Mouse (Mus musculus): ENCODE data around the gene Pcnx3.

Gene Pcnx3

DNA sequence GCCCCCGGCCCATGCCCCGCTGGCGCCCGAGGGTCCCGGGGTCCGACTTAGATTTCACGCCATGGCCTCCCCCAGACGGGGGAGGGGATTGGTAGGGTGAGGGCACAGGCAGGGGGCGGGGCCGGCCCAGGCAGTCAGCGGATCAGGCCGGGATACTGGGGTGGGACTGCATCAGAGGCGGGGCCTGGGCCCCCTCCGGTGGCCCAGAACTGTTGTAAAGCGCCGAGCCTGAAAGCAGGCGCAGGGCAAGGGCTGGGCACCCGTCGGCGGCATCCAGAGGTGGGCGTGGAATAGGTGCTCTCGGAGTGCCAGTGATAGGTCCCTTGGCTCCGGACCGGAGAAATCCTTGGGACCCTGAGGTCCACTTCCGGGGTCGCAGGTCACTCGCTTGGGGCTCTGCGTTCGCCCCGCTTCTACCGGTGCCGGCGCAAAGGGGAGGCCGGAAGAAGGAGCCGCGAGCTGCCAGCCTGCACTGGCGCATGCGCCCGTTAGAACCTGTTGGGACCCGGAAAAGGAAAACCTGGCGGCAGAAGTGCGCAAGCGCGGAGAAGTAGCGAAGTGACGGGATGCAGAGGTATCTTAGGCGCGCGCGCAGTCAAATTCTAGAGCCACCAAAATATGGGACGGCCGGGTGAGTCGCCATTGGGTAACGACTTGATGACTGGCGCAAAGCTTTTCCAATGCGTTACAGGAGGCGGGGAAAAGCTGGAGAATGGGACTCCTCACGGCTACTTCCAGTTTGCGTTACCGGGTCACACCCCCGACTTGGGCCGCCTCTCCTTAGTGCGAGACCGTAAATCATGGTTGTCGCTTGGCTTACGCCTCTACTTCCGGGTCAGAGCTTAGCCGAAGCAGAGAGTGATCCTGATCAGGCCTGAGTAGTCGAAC is at the start of gene Pcnx3, which contains the start of gene Map3k11:
Gene Pcnx3, minus strand, starts transcription at position 709 of the 888 bp plus-strand sequence.
Gene Map3k11, plus strand, starts transcription at position 543 of the 888 bp plus-strand sequence.
- peak; percentile 100 for DNase-seq (ENCODE audit: low read depth)

DNA sequence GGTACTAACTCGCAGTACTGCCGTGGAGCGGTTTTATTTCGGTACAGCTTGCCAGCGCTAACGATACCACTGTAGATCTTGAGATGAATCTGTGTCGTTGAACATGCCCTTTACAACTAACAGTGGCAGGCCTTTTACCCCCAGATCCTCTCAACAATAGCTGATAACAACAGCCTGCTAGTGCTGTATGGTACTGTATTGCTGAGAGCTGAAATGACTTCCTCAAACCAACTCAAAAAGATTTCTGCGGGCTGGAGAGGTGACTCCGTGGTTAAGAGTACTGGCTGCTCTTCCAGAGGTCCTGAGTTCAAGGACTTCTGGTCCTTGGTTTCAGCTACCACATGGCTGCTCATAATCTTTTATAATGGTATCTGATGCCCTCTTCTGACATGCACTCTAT is 45.6 kb upstream of the Pcnx3 start:
- no peak for DNase-seq (ENCODE audit: low read depth)

DNA sequence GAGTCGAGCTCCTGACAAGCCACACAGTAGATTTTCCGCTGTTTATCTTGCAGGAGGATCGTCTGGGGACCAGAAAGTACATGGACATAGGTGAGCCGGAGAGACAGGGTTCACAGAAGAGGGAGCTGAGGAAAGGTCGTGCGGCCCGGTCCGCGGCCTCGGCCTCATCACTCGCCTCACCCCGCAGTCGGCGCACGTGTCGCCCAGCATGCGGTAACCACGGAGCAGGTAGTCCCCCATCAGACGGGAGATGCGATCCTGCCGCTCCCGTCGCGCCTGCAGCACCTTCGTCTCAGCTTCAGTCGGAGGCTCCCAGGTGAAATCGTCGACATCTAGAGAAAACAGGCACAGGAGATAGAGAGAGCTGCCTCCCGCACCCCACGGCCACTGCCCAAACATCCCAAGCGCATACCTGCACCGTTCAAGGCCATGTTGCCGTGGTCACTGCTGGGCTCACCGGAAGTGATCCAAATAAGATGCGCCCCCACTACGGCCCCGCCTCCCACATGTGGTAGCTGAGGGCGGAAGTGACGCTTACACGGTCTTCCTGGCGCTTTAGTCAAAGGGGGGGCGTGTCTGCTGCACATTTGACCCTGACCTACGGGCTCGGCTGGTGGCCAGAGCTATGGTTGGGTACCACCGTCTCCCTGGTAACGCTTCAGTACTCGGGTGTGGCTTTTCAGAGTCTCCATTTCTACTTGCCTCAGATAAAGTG is 42.7 kb upstream of the Pcnx3 start:
- peak; percentile 95 for DNase-seq (ENCODE audit: low read depth)

DNA sequence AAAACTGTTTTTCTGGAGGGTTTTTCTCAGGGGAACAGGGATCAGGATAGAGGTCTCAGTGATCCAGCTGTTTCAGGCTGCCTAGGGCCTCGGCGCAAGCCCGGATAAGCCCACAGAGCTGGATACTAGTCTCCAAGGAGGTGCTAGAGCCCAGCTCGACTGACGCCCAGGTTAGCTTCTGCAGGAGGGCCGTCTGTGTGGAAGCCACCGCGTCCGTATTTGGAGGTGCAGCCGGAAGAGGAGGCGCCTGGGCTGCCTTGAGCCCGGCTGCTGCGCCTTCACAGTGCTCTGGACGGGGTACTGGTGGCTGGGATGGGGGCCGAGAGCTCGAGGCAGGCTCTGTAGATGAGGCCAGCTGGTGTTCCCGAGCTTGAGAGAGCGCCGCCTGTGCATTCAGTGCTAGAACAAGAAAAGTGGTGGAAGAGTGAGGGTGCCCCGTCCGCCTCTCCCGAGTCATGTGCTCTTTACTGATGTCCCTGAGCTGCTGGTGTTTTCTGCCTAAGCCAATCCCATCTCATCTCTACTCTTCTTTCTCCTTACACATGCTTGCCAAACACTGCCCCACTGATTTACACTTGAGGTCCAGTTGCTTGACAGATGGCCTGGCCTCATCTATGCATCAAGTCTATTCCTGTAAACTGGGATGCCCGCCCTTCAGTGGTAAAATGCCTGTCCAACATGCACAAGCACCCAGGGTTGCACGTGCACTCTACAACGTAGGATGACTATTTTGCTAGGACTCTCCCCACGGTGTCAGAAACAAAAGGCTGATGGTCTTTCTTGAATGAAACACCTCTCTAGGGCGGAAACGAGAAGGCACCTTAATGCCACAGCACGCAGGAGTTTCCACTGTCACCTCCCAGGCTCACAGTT is 41.8 kb upstream of the Pcnx3 start:
- DNase-seq (ENCODE audit: low read depth): peak; percentile 57

DNA sequence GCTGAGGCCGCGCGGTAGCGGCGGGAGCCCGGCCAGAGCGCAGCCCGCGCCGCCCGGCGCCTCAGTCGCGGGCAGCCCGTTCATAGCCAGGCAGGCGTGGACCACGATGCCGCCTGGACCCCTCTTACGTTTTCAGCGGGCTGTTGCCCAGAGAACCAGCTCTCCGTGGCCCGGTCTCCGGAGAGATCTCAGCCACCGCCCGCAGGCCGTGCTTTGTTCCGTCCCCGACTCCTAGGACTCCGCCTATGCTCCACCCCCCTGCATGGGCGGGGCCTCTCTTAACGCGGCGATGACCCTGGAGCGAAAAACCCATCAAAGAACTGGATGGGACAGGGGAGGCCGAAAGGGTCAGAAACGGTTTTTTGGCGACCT is 40.7 kb upstream of the Pcnx3 start, which contains the start of gene Fam89b:
Gene Fam89b, minus strand, starts transcription at position 210 of the 372 bp plus-strand sequence.
- DNase-seq (ENCODE audit: low read depth): peak; percentile 93

DNA sequence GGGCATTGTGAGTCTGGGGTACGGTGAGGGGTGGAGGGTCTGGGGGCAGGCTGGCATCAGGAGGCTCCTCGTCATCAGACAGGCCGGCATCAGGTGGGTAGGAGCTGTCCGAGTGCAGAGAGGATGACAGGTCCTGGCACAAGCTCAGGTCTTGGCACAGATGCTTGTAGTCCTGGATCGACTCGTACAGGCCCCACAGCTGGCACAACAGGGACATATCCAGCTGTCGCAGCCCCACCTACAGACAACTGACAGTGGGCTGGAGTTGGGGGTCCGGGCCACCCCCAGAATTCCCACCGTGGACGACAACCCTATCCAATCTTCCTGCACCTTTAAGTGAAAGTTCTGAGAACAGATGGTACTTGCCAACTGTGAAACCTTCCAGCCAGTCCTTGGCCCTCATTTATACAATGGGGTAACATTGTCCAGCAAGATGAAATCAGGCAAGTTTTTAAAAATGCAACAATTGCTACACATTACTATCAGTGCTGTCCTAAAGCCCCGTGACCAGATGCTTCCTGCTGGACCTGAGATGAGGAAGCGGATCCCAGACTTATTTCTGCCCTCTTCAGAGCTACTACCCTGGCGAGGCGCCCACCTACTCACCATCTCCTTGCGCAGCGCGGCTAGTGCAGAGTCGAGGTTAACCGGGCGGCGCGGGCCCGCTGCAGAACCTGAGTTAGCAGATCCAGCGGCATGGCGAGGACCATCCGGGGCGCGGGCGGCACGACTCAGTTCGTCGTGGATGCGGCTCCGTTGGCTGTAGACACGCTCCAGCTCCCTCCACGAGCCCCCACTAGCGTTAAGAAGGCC is 40.1 kb upstream of the Pcnx3 start:
- DNase-seq (ENCODE audit: low read depth): peak; percentile 61

DNA sequence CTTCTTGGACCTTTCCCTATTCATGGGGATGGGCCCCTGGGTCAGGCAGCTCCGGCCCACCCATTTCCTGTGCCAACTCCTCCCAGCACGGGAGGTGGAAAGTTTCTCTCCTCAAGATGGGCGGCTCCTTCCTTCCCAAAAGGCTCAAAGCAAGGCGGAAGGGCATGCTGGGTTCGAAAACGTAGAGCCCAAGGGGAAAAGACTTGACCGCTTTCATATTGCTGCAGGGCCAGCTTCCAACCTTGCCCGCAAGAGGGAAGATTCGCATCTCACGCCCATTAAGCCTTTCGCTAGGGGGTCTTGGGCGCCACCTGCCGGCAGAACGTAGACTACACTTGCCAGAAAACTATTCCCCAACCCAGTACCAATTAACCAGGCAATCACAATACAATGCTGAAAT is 39.0 kb upstream of the Pcnx3 start:
- peak; percentile 92 for DNase-seq (ENCODE audit: low read depth)

DNA sequence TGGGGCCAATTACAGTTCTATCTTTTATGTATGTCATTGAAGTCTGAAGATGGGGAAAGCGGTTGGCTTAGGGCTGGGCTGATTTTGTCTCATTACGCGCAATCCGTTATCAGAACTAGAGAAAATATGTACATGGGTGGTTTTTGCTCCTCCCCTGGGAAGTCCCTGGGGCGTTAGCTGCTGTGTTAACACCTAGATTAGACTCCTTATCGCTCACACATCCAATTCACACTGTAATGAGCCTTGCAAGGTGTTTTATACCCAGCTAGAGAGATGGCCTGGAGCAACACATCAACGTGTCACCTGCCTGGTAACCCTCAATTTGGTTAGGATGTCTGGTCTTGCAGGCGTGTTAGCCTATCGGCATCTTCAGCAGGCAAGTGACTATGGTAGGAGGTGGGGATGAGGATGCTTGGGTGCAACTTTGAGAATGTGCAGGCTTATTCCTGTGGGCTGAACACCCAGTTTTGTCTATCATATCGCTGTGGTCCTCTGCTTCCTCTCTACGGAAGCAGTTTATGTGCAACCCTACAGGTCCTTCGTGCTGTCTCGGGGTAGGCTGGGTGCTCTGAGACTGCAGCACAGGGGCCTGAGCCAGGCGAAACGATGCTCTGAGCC is 38.4 kb upstream of the Pcnx3 start:
- DNase-seq (ENCODE audit: low read depth): peak; percentile 96

DNA sequence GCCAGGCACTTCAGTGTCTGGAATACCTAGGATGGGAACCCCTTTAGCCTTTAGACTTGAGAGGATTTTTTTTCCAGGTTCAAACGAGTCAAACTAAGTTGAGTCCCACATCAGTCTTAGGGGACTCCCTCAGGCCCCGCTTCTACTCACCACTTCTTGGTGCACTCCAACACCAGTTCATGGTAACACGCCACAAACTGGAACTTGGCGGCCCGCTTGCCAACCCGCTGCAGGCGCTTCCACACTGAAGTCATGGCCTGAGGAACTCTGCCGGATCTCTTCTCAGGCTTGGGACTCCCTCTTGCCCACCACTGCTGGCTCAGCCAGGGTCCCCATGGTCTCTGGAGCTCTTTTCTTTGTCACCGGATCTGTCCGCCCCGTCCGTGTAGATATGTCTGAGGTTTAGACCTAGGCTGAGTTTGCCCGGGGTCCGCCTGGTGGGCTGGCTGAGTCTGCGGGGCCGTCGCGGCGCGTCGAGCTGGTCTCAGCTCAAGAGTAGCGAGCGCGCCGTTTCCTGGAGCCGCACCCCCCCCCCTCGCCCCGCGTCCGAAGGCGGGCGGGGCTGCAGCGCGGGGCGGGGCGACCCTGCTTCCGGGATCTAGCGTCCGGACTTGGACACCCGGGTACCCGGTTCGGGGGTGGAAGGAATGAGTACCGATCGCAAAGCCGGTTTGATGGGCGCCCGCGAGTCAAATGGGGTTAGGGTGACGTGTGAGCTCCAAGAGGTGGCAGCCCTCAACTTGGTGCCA is 37.2 kb upstream of the Pcnx3 start, which contains the start of gene Ehbp1l1:
Gene Ehbp1l1, minus strand, starts transcription at position 551 of the 749 bp plus-strand sequence.
- peak; percentile 90 for DNase-seq (ENCODE audit: low read depth)

DNA sequence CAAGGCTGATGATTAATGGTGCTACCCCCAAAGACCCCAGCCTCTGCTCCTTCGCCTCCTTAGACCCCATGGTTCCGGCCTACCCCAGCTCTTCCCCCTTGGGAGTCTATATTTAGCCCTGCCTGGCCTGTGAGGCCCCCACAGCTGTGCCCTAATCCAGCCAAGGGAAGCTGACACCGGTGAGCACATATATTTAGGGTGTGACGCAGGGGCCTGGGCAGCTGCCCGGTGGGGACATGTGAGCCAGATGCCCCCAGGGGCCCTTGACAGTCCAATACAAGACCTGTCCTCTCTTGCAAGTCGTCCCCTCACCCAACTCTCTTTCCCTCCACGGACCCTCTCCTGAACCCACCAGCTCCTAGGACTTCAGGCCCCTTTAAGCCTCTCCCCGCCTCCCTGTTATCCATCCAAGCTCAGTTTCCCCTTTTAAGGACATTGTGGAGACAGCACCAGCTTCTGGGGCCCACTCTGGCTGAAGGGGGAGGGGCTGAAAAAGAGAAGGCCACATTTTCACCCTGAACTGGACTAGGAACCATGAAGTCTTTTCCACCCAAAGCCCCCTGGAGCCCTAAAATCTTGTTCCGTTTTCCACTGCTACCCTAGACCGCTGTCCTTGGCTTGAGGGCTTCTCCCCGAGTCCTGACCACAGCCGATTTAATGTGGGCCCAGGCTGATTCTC is 36.5 kb upstream of the Pcnx3 start:
- DNase-seq (ENCODE audit: low read depth): peak; percentile 44

DNA sequence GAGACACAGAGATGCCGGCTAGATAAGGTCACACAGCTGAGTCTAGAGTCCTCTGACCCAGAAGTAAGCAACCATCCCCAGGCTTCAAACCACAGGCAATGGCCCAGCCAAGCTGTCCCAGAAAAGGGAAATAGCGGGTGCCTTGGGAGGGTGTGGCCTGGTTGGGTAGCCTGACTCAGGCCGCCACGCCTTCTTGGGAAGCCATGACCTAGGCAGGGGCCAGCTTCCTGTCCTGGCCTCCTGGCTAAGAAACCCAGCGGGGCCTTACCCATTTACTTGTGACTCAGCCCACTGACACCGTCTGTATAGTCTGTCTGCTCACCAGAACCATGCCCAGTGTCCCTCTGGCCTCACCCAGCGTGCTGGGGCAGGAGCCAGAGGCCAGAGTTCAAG is 35.8 kb upstream of the Pcnx3 start:
- peak; percentile 81 for DNase-seq (ENCODE audit: low read depth)

DNA sequence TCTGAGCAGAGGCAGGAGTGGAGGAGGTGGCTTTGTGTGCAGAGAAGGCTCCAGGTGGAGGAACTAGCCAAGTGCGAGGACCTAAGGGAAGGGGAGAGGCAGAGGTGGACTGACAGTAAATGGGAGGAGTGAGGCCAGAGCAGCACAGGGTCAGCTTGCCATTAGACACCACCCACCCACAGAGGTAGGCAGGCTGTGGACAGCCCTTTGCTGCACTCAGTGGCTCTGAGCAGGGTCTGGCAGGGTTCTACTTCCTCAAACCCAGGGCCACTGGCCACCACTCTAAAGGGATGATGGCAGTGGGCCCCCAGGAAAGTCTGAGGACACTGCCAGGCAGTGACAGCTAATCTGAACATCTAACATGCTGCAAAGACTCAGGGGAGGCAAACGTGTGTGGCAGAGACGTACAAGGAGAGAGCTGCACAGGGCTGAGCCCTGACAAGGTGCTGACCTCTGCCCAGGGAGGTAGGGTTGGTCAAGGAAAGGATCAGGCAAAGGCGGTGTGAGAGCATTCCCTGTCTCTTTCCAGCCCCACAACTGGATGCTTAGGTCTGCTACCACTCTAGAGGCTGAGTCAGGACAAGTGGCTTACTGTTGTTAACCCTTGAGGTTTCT is 35.3 kb upstream of the Pcnx3 start:
- DNase-seq (ENCODE audit: low read depth): no peak

DNA sequence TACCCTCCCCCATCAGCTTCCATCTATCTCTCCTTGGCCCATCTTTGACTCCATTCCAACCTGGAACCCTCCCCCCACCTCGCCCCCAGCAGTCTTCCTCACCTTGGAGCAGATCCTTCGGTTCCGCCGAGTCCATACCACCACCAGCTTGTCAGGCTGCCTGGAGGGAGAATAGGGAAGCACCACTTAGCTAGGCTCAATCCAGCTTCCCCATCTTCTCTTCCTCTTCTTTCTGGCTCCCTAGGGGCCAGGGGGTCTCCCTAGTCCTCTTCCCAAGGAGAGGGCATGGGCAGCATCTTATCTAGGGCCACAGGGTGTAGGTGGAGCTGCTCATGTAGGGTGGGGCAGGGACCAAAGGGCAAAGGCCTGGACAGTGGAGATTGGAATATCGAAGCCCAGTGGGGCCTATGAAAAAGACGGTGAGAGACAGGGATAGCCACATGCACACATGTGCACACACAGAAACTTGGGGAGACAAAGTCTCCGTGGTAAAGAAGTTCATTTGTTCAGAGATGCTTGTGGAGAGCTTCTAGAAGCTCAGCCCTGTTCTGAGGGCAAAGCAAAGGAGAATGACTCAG is 34.2 kb upstream of the Pcnx3 start:
- DNase-seq (ENCODE audit: low read depth): no peak

DNA sequence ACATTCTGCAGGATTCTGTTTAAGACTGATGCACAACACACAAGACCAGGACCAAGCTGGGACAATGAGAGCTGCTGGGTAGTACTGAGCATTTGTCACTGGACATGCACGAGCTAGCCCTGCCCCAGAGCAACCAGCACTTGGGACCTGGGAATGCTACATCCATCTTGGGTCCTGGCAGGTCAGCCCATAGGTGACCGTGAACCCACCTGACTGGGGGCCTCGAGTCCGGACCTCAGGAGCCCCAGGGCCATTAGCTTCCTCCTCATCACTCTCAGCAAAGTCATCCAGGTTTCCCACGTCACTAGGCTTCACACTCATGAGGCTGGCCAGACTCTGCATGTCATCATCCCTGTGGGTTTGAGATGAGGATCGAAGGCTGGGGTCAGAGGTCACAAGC is 32.5 kb upstream of the Pcnx3 start:
- no peak for DNase-seq (ENCODE audit: low read depth)

DNA sequence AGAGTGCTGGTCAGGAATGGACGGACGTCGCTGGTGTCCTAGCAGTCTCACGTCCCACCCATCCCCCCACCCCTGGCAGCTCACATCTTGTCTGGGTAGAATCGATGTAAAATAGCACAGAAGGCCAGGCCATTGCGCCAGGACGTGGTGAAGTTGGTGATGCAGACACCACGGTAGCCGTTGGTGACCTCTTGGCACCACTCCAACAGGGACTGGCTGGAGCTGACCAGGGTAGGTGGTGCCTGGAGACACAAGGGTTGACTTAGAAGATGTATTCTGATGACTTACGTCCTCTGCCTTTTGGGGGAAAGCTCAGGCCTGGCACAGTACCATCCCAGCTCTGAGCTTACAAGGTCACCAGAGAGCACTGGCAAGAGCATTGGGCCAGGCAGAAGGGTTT is 28.2 kb upstream of the Pcnx3 start:
- DNase-seq (ENCODE audit: low read depth): no peak

DNA sequence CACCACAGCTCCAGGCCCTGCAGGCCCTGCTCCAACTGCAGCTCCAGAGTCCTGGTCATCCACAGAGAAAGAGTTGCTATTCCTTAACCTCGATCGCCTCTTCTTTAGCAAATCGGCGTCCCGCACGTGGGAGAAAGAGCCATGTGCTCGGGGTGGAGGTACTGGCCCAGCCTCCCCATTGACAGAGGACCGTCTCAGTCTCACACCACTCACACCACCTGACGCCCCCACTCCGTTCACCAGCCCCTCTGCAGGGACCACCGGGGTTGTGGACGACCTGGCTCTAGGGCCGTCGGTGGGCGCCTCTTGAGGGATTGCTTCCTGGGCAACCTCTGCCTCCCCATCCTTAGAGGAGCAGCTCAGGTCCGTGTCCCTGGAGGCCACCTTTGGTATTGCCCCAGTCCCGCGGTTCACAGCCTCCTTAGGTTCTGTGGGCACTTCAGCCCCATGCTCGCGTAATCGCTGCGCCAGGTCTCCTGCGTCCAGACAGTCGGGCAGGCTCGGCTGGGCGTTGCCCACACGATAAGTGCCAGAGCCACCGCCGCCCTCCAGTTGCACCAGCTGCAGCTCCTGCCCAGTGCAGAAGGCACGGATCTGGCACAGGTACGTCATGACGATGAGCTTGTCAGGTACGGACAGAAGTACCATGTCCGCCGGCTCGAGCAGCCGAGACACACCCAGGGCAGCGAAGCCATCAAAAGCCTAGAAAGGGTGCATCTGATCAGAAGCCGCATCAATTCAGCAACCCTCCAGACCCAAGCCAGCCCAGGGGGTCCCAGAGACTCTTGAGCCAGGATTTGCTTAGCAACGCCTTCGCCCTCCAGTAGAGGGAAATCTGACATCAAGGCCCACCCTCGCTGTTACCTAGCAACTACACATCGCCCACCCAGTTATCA is 27.3 kb upstream of the Pcnx3 start:
- DNase-seq (ENCODE audit: low read depth): no peak

DNA sequence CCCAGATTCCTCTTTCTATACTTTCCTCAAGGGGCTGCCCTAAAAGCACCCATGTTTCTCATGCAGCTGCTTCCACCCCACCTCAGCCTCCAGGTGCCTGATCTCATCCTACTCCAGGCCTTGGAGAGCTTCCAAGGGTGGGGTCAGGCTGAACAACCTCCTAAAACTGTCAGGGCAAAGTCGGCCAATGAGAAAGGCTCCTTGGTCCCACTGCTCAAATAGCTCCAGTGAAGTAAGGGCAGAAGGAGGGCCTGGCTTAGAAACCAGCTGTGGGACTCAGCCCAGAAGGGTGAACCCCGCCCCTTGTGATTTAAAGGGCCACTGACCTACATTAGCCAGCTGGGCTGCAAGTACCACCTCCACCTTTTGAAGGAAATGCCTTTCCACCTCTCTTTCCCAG is 25.0 kb upstream of the Pcnx3 start:
- no peak for DNase-seq (ENCODE audit: low read depth)

DNA sequence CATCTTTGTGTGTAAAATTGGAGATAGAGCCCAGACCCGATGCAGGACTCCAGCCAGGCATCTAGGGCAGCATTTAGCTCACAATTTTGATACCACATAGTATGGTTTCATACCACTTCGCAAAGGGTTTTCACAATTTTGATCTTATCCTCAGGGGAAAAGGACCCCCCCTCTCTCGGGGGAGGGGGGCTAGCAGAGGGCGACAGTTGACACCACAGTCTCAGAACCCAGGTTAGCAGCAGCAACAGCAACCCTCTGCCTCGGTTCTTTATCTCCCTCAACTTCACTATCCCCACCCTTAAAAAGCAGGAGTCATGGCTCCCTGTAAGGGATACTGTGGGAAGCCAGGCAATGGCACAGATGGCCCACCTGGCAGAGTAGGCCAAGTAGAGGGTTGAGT is 24.5 kb upstream of the Pcnx3 start:
- DNase-seq (ENCODE audit: low read depth): no peak

All from induced T-regulatory cell, adult 2 months (primary cell).